Mouse (Mus musculus) Patski (cell line): ENCODE measurements at regions not wholly inside any gene's neighbourhood (a gene's known extent, or its start where the extent isn't known, plus 50 kb on each side); places are given as distances from the start of the nearest gene placed in this dataset.

Experiments
- ATAC-seq: fragments of 100-300 bp; one replicate; pipeline ENCODE4 v1.8.0; 2021
- CTCF ChIA-PET: fragments of 350-600 bp; sonication (Branson Sonifier 250); formaldehyde crosslinking; loops from one replicate; lab custom pipeline; 2022; ENCODE audit warnings: inconsistent platforms; lab: Charles Lee
- POLR2A ChIA-PET: fragments of 350-600 bp; sonication (Branson Sonifier 250); formaldehyde crosslinking; loops from one replicate; lab custom pipeline; 2022; ENCODE audit warnings: antibody characterized with exemption, inconsistent platforms; lab: Charles Lee
- DNase-seq: peaks from one replicate; pipeline ENCODE4 v3.0.0-alpha.2; 2011; ENCODE audit warnings: low read depth, low spot score
- H3K27me3 ChIP-seq: fragments of 371-371 bp; one replicate; pipeline ENCODE4 v1.5.1; 2021
- CTCF ChIP-seq: fragments of 100-300 bp; IDR thresholded peaks from one replicate; pipeline ENCODE4 v1.5.1; 2021
- in situ Hi-C: fragments of 300-500 bp; cut with MboI; formaldehyde crosslinking; loops from 3 replicates; pipeline ENCODE4 v1.11.1; 2018; ENCODE audit warnings: low pct_unique_long_range_greater_than_20kb, mixed read lengths

DNA sequence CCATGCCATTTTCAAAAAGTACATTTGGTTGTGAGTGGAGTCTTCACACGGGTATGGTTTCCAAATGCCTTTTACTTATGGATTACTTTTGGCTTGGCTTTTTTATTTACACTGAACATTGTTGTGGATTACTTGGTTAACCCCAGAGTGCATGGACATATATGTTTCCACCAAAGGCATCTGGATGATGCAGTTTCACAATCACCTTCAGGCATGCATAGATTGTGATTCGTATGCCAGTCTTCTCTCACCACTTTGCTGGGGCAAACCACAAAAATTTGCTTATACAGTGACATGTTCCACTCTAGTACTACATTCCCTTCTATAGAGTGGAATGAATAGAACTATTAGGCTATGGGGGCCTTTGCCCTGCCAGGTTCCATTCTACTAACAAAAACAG, 278.4 kb upstream of the Gm9747 start:
- ATAC-seq (no peak), DNase-seq (no peak)
- ChIA-PET CTCF (no interaction called here), POLR2A (no interaction called here)
- in situ Hi-C loops: loop anchor here (10.0 kb wide), 1 partner anchor 330 kb away; no protein-coding TSS in a partner anchor
- H3K27me3 ChIP-seq: no peaks in the 10 kb centered on the region
- no peak for TF ChIP-seq CTCF

DNA sequence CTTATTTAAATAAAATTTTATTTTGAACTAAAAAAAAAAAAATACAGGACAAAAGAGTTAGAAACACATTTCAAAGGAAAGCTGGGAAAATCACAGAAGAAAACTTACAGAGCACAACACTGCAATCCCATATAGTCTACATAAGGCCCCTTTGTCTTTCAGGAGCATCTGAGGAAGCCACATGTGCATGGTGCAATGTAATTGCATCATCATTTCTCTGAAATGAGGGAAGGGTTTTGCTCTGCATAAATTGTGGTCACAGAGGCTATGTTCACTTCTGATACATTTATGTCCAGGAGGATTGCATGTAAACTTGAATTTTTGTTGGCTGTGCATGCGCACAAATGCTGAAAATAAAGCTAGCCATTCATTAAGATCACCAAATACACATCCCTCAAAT, 265.9 kb upstream of the Gm9747 start:
- in situ Hi-C loops: no loop called here
- ATAC-seq (no peak), DNase-seq (no peak)
- H3K27me3 ChIP-seq: no peaks in the 10 kb centered on the region
- no peak for TF ChIP-seq CTCF
- ChIA-PET CTCF (interaction anchor here (1.2 to 1.4 kb wide), 2 partner anchors 10 to 13 kb away, joined by 3 to 4 read pairs; no protein-coding TSS in a partner anchor), POLR2A (no interaction called here)

DNA sequence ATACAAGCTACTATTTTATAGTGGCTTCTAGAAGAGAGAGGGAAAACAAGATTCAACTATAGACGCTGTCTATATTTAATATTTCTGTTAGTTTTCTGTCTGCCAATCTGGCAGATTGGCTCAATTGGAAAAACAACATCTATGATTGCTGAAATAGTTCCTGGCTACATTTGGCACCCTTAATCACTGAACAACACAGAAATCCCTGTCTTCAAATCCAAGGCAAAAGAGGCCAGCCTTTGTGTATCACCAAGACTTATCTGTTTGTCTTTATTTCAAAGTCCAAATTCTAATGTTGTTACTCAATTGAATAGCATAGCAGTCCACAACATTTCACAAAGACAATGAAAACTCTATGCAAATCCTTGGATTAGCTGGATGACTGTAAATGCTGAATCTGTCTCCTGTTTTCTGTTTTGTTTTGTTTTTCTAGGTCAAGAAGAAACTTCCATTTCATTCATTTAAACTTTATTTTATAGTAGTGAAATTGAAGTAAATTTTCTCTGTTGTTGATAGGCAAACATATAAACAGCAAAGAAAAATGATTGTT, 265.1 kb upstream of the Gm9747 start:
- no peak for DNase-seq
- POLR2A ChIA-PET: no interaction called here
- ATAC-seq: no peak
- no peak for TF ChIP-seq CTCF
- in situ Hi-C loops: no loop called here
- CTCF ChIA-PET: interaction anchor here (1.2 to 1.4 kb wide), 2 partner anchors 9 to 12 kb away, joined by 3 to 4 read pairs; no protein-coding TSS in a partner anchor
- no peaks in the 10 kb centered on the region for H3K27me3 ChIP-seq

DNA sequence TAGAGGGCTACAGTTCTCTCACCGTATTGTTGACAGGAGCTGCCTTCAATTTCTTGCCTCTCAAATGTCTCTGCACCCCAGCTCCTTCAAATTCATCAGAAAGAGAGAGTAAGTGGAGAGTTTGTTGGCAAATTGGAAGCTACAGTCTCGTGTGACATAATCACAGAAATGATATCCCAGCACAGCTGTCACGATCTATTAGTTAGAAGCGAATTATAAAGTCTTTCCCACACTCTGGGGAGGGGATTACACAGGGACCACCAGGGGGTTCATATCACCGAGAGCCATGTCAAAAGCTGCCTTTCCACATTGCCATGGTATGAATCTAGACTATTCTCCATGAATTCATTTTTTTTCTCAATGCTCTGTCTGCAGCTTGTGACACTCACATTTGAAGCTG, 260.3 kb upstream of the Gm9747 start:
- no peak for TF ChIP-seq CTCF
- ChIA-PET CTCF (interaction anchor here (0.9 kb wide), 1 partner anchor 154 kb away, joined by 3 read pairs; no protein-coding TSS in a partner anchor), POLR2A (interaction anchor here (0.6 to 1.3 kb wide), 3 partner anchors 15 to 64 kb away, joined by 3 to 5 read pairs (median 4); no protein-coding TSS in a partner anchor)
- H3K27me3 ChIP-seq: no peaks in the 10 kb centered on the region
- no peak for ATAC-seq
- in situ Hi-C loops: no loop called here
- no peak for DNase-seq

DNA sequence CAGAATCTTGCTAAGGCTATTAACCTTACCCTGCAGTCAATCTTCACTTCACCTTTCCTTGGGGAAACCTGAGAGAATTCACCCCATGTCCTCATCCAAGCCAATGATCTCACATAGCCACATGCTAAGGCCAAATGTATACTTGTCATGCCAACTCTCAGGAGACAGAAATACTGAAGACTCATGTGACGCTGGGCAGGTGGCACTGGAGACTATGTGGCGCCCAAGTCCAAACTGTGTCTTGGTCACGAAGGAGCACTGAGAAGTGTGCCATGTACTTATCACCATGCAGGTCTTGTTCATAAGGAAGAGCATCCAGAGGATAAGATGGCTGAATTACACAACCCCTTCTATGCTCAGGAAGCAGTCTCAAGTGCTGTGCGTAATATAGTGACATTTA, 259.4 kb upstream of the Gm9747 start:
- in situ Hi-C loops: no loop called here
- ChIA-PET CTCF (no interaction called here), POLR2A (interaction anchor here (1.3 kb wide), 1 partner anchor 63 kb away, joined by 5 read pairs; no protein-coding TSS in a partner anchor)
- H3K27me3 ChIP-seq: no peaks in the 10 kb centered on the region
- no peak for ATAC-seq
- DNase-seq: no peak
- no peak for TF ChIP-seq CTCF

DNA sequence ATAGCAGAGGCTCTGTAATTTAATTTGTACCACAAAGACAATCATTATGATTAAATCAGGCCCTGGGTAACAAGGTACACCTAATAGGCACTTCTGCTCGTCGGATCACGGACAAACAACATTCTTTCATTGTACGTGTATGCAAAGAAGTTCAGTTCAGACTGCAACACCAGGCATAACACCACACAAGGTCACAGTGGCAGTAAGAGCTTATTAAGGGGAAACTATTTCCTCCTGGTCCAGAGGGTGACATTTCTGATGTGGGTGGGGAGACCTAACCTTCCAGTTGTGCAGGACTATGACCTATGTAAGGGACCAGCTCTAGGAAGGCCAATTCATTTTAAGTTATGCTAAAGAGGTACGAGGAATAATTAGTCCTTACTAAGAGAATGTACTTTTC, 225.0 kb upstream of the Gm9747 start:
- H3K27me3 ChIP-seq: no peaks in the 10 kb centered on the region
- DNase-seq (no peak), ATAC-seq (no peak)
- in situ Hi-C loops: no loop called here
- POLR2A ChIA-PET: interaction anchor here (0.7 kb wide), 2 partner anchors 35 to 101 kb away, joined by 3 to 4 read pairs; no protein-coding TSS in a partner anchor
- TF ChIP-seq CTCF: no peak
- CTCF ChIA-PET: no interaction called here

DNA sequence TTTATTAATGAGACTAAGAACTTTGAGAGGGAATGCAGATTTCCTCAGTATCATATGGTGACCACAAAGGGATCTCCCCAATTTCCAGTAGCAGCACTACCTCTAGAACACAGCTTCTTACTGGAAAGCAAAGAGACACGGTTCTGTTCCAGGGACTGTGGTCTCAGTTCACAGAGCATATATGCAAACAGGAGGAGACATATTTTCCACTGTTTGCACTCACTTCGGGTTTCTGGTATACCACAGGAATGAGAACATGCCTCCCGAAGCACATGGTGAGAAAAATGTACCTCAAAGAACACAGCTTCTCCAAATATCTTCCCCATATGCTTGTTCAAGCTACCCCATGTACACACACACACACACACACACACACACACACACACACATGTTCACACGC, 224.1 kb upstream of the Gm9747 start:
- in situ Hi-C loops: no loop called here
- peak; percentile 28 for DNase-seq
- TF ChIP-seq CTCF: no peak
- ChIA-PET CTCF (no interaction called here), POLR2A (interaction anchor here (0.7 kb wide), 2 partner anchors 36 to 100 kb away, joined by 3 to 4 read pairs; no protein-coding TSS in a partner anchor)
- no peaks in the 10 kb centered on the region for H3K27me3 ChIP-seq
- ATAC-seq: no peak

DNA sequence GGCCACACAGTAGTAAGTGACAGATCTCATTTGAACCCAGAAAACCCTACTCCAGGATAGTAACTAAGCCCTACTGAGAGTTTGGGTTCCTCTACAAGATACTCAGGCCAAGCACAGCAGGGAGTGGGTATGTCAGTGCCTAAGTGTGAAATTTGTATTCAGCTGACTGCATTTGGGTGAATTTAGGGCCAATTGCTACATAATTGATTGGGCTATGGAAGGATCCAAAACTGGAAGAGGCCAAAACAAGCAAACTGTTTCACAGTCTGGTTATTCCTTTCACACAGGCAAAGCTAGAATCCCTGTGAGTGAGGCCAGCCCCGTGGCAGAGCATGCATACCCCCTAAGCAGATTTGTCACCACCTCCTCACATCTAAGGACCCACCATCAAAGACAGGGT, 221.9 kb upstream of the Gm9747 start:
- no peaks in the 10 kb centered on the region for H3K27me3 ChIP-seq
- ChIA-PET POLR2A (interaction anchor here (0.6 to 0.9 kb wide), 2 partner anchors 16 to 41 kb away, joined by 3 to 4 read pairs; no protein-coding TSS in a partner anchor), CTCF (no interaction called here)
- DNase-seq: no peak
- ATAC-seq: no peak
- TF ChIP-seq CTCF: no peak
- in situ Hi-C loops: no loop called here

DNA sequence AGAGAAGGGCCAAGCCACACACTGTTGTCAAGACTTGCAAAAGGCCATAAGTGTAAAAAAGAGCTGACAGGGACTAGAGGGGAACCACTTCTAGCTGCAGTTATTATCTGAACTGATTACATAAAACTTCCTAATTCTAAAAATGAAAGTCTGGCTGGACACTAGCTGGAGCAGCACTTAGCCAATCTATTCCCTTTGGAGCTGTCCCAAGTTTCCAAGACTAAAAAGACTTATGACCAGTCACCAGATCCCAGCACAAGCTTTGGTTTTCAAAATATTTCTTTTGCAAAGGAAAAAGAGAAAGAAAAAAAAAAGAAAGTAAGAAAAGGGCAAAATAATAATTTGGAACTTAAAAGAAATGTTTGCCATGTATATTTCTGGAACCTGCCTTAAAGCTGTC, 217.6 kb upstream of the Gm9747 start:
- in situ Hi-C loops: no loop called here
- DNase-seq: no peak

DNA sequence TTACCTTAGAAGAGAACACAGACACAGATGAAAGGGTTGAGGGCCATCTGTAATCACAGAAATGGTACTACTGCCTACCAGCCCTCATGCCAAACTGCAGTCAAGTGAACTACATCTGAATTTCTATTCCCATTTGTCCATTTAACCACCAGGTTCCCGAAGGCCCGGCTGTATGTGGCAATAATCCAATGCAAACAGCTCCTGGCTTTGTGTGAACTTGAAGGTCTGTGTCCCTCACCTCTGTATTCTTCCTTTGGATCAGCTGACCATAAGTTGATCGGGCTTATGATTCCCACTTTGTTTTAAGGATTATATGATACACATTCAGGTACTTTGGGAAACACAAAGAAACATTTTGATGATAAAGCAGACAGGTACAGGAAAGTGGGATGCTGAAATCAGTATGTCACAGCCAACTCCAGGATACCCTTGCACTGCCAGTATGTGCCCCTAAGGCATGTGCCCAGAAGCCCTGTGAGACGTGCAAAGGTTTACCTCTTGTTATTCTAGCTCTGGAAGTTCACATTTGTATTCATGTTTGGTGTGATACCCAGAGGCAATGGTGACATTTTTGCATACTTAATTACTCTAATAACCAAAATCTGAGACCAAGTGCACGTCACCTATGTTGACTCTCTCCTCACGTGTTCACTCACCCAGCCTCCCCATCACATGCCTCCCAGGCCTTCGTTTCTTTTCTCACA, 214.1 kb upstream of the Gm9747 start:
- in situ Hi-C loops: no loop called here
- no peak for TF ChIP-seq CTCF
- H3K27me3 ChIP-seq: no peaks in the 10 kb centered on the region
- DNase-seq (no peak), ATAC-seq (no peak)
- CTCF ChIA-PET: interaction anchor here (0.7 kb wide), 1 partner anchor 27 kb away, joined by 4 read pairs; no protein-coding TSS in a partner anchor
- POLR2A ChIA-PET: interaction anchor here (0.6 kb wide), 1 partner anchor 370 kb away, joined by 3 read pairs; no protein-coding TSS in a partner anchor

More for the DNA sequence above, 217.6 kb upstream of the Gm9747 start:
- no peak for ATAC-seq
- ChIA-PET CTCF (no interaction called here), POLR2A (no interaction called here)
- TF ChIP-seq CTCF: no peak
- no peaks in the 10 kb centered on the region for H3K27me3 ChIP-seq

DNA sequence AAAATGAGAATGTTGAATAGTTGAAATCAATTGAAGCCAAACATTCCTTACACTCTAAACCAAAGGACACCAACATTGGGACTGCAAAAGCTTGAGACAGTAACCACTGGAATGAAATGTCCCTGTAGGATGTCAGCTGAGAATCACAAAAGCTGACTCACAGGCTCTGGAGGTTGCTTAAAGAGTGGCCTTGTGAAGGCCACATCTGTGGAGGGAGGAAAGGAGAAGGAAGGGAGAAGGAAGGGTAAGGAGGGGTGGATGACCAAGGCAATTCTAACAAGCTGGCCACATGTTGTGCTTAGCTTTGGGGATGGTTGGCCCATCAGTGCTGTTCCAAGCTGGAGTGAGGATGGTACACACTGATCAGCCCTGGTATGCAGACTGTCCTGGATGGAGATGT, 205.2 kb upstream of the Gm9747 start:
- POLR2A ChIA-PET: interaction anchor here (0.8 kb wide), 1 partner anchor 10 kb away, joined by 4 read pairs; no protein-coding TSS in a partner anchor
- TF ChIP-seq CTCF: no peak
- CTCF ChIA-PET: no interaction called here
- DNase-seq: no peak
- no peaks in the 10 kb centered on the region for H3K27me3 ChIP-seq
- in situ Hi-C loops: no loop called here
- ATAC-seq: no peak
